ENCODE assay signal across 13 mouse cellular contexts in genomic region chr4:56639709-56640108, GRCm38 (mm10).
"Had no signal": no experiment of that assay in that cellular context is flagged by ENCODE, and none has a peak within 500 bp of the region (broad histone marks: within the 10 kb centered on the region; RNA-seq: fewer than 3 reads in every experiment).

No protein-coding gene starts in this region.

- H3K4me2 ChIP-seq: liver, embryonic 15.5 days; neural tube, embryonic 15.5 days had no signal

- H3K27ac ChIP-seq: left cerebral cortex, adult 2 months; liver, embryonic 15.5 days; midbrain, embryonic 10.5 days; neural tube, embryonic 15.5 days had no signal

- H3K9me3 ChIP-seq: limb, embryonic 15.5 days; liver, embryonic 15.5 days; midbrain, embryonic 10.5 days; neural tube, embryonic 15.5 days had no signal

- H3K9ac ChIP-seq: limb, embryonic 15.5 days; liver, embryonic 15.5 days; neural tube, embryonic 15.5 days had no signal

- H3K27me3 ChIP-seq: limb, embryonic 15.5 days; liver, embryonic 15.5 days; neural tube, embryonic 15.5 days had no signal

- H3K36me3 ChIP-seq: limb, embryonic 15.5 days; liver, embryonic 15.5 days; midbrain, embryonic 10.5 days; neural tube, embryonic 15.5 days had no signal

- H3K4me3 ChIP-seq: left cerebral cortex, adult 2 months; limb, embryonic 15.5 days; liver, embryonic 15.5 days; midbrain, embryonic 10.5 days; myocyte; neural tube, embryonic 15.5 days had no signal

- H3K4me1 ChIP-seq: liver, embryonic 15.5 days had no signal

- DNase-seq: kidney, adult 11 months; kidney, adult 9 months; midbrain, embryonic 14.5 days; right cerebral cortex, adult 18-20 months; right cerebral cortex, postnatal 25 days; thymus, adult 18-20 months; thymus, postnatal 14 days had no signal
